Mouse (Mus musculus) A20 (cell line): ENCODE results near the gene Tsfm.

Experiments
- DNase-seq: peaks from one replicate; pipeline ENCODE4 v3.0.0-alpha.2; 2011; ENCODE audit warnings: low read depth, low spot score

Gene Tsfm

GRCm38 (mm10) chr10:127041774-127042338, 11.2 kb upstream of the Tsfm start:
- peak; percentile 96 for DNase-seq

GRCm38 (mm10) chr10:127041274-127041766, 10.7 kb upstream of the Tsfm start, which contains the start of the genes Mettl1 and Eef1akmt3:
Gene Mettl1, plus strand, starts transcription at chr10:127041414.
Gene Eef1akmt3, minus strand, starts transcription at chr10:127041513.
- DNase-seq, result no peak

- DNase-seq, result no peak
These were observed 10.1 kb upstream of the Tsfm start for GRCm38 (mm10) chr10:127040569-127041214.

- DNase-seq, result no peak
These were observed 7.0 kb upstream of the Tsfm start for GRCm38 (mm10) chr10:127037641-127038040.

- no peak for DNase-seq
These were observed 5.6 kb upstream of the Tsfm start for GRCm38 (mm10) chr10:127036273-127036672.

- no peak for DNase-seq
These were observed 2.7 kb upstream of the Tsfm start for GRCm38 (mm10) chr10:127033301-127033741.

- no peak for DNase-seq
These were observed 12.2 kb downstream of the Tsfm start for GRCm38 (mm10) chr10:127018422-127018821.

GRCm38 (mm10) chr10:127017071-127017470, 13.6 kb downstream of the Tsfm start:
- no peak for DNase-seq

GRCm38 (mm10) chr10:127016488-127016887, 14.2 kb downstream of the Tsfm start:
- DNase-seq, result no peak

- no peak for DNase-seq
These were observed 26.8 kb downstream of the Tsfm start for GRCm38 (mm10) chr10:127003806-127004205.

- DNase-seq, result no peak
These were observed 27.3 kb downstream of the Tsfm start for GRCm38 (mm10) chr10:127003334-127003733.

- DNase-seq, result no peak
These were observed 27.9 kb downstream of the Tsfm start for GRCm38 (mm10) chr10:127002765-127003164.

- DNase-seq, result peak; percentile 59
These were observed 28.6 kb downstream of the Tsfm start for GRCm38 (mm10) chr10:127002056-127002455.

GRCm38 (mm10) chr10:127001297-127001696, 29.3 kb downstream of the Tsfm start:
- no peak for DNase-seq

GRCm38 (mm10) chr10:127000529-127000928, 30.1 kb downstream of the Tsfm start, which contains the start of gene Avil:
Gene Avil, plus strand, starts transcription at chr10:127000709.
- no peak for DNase-seq

- no peak for DNase-seq
These were observed 33.1 kb downstream of the Tsfm start for GRCm38 (mm10) chr10:126997340-126998113.

GRCm38 (mm10) chr10:126993621-126994020, 37.0 kb downstream of the Tsfm start:
- no peak for DNase-seq

- DNase-seq, result no peak
These were observed 39.0 kb downstream of the Tsfm start for GRCm38 (mm10) chr10:126991676-126992075.

GRCm38 (mm10) chr10:126990313-126991056, 40.2 kb downstream of the Tsfm start:
- peak; percentile 84 for DNase-seq

GRCm38 (mm10) chr10:126988513-126989165, 42.0 kb downstream of the Tsfm start:
- no peak for DNase-seq
